8 mouse cellular contexts compared by ENCODE assay signal in the genomic region with DNA sequence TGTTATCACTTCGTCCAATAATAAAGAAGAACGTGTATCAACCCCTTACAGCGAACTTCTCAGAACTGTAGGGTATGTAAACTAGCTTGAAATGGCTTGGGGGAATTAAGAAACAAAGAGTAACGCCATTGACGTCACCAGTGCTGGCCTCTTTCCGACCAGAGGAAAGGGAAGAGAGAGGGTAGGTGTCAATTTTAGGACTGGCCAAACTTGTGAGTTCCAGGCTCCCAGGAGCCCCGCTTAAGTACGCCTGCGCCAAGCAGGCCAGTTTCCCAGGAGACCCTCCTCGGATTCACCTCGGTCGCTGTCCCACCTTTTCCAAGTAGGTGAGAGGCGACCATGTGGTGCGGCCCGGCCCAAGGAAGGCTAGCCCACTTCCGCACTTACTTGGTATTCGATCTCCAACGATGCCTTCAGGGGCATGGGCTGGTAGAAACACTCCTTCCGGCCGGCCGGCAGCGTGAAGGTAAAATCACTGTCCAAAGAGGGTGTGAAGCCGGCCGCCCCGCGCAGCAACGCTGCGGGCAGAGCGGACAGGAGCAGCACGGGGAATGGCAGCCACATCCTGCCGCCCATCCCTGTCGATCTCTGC. TPM values are rescaled to one million over a fixed set of nuclear protein-coding genes. Genes with fewer than 3 reads are reported as not detected.
DNase-seq lines count a peak whose midpoint lies in the region; ATAC-seq and TF ChIP-seq lines count a peak whose summit lies in the region.

No protein-coding gene starts in this region.

- peak overlapping the region; percentile 69 for H3K4me3 ChIP-seq in embryonic facial prominence, embryonic 14.5 days (ENCODE audit: low read depth, low read length)
- peak overlapping the region; percentile 91 for H3K4me3 ChIP-seq in heart, postnatal 0 days (ENCODE audit: low read depth, low read length)
- peak overlapping the region; percentile 76 for H3K4me3 ChIP-seq in limb, embryonic 12.5 days (replicated peaks)
- peak overlapping the region; percentile 78 for H3K4me3 ChIP-seq in midbrain, embryonic 13.5 days (replicated peaks)

- H3K27me3 ChIP-seq in embryonic facial prominence, embryonic 14.5 days (replicated peaks; ENCODE audit: control insufficient read depth, insufficient read depth, low read length) = no peaks in the 10 kb centered on the region
- no peaks in the 10 kb centered on the region for H3K27me3 ChIP-seq in heart, postnatal 0 days (ENCODE audit: control insufficient read depth, insufficient read depth, low read length)
- no peaks in the 10 kb centered on the region for H3K27me3 ChIP-seq in limb, embryonic 12.5 days
- H3K27me3 ChIP-seq in midbrain, embryonic 13.5 days = no peaks in the 10 kb centered on the region

- peak overlapping the region; percentile 91 for H3K27ac ChIP-seq in embryonic facial prominence, embryonic 14.5 days (replicated peaks; ENCODE audit: low read depth, low read length)
- peak overlapping the region; percentile 97 for H3K27ac ChIP-seq in heart, postnatal 0 days (ENCODE audit: low read depth)
- H3K27ac ChIP-seq in limb, embryonic 12.5 days = peak overlapping the region; percentile 91
- H3K27ac ChIP-seq in midbrain, embryonic 13.5 days = peak overlapping the region; percentile 81

- peak overlapping the region; percentile 65 for H3K4me2 ChIP-seq in embryonic facial prominence, embryonic 14.5 days (ENCODE audit: low read depth, low read length)
- peak overlapping the region; percentile 86 for H3K4me2 ChIP-seq in heart, postnatal 0 days (ENCODE audit: low read depth, low read length)
- H3K4me2 ChIP-seq in limb, embryonic 12.5 days = peak overlapping the region; percentile 71
- peak overlapping the region; percentile 67 for H3K4me2 ChIP-seq in midbrain, embryonic 13.5 days (replicated peaks)

- peak; percentile 17 for ATAC-seq in embryonic facial prominence, embryonic 14.5 days (ENCODE audit: low read depth)
- peak; percentile 21 for ATAC-seq in heart, postnatal 0 days (ENCODE audit: insufficient read depth, low read depth)
- ATAC-seq in limb, embryonic 12.5 days (ENCODE audit: insufficient number of reproducible peaks, insufficient read depth, low FRiP score, low TSS enrichment, low read depth) = peak; percentile 48; the same call in 1 of the 2 replicates
- ATAC-seq in midbrain, embryonic 13.5 days = no peak; the same call in 1 of the 2 replicates

- DNase-seq in cerebellum, adult 9-10 months = peak; percentile 57
- no peak for DNase-seq in cerebellum, postnatal 14 days
- DNase-seq in Muller cell, postnatal 12 days (ENCODE audit: inconsistent ontology term) = peak; percentile 69
- peak; percentile 54 for DNase-seq in embryonic facial prominence, embryonic 14.5 days (ENCODE audit: low spot score)
- peak; percentile 55 for DNase-seq in heart, postnatal 0 days (ENCODE audit: low spot score)
- DNase-seq in right cerebral cortex, postnatal 14 days = no peak

- no peaks in the 10 kb centered on the region for H3K9me3 ChIP-seq in embryonic facial prominence, embryonic 14.5 days (ENCODE audit: control insufficient read depth, low read length)
- no peaks in the 10 kb centered on the region for H3K9me3 ChIP-seq in heart, postnatal 0 days (replicated peaks; ENCODE audit: control insufficient read depth, low read length)
- no peaks in the 10 kb centered on the region for H3K9me3 ChIP-seq in limb, embryonic 12.5 days
- no peaks in the 10 kb centered on the region for H3K9me3 ChIP-seq in midbrain, embryonic 13.5 days

- peaks cover 4% of the 10 kb centered on the region; the same call in 1 of the 2 replicates for H3K4me1 ChIP-seq in embryonic facial prominence, embryonic 14.5 days (ENCODE audit: control insufficient read depth, insufficient read depth, low read length)
- no peaks in the 10 kb centered on the region for H3K4me1 ChIP-seq in heart, postnatal 0 days (ENCODE audit: control insufficient read depth, insufficient read depth)
- H3K4me1 ChIP-seq in limb, embryonic 12.5 days (replicated peaks) = peaks cover 5% of the 10 kb centered on the region; the same call in 1 of the 2 replicates
- H3K4me1 ChIP-seq in midbrain, embryonic 13.5 days (replicated peaks) = peaks cover 22% of the 10 kb centered on the region

- under 1% methylated on average over 29 of the region's 32 CpGs for WGBS in embryonic facial prominence, embryonic 14.5 days
- WGBS in heart, postnatal 0 days = under 1% methylated on average over 32 of the region's 32 CpGs
- under 1% methylated on average over 32 of the region's 32 CpGs for WGBS in limb, embryonic 12.5 days
- under 1% methylated on average over 32 of the region's 32 CpGs for WGBS in midbrain, embryonic 13.5 days

- H3K36me3 ChIP-seq in embryonic facial prominence, embryonic 14.5 days (ENCODE audit: control insufficient read depth, insufficient read depth, low read length) = peaks cover 18% of the 10 kb centered on the region
- H3K36me3 ChIP-seq in heart, postnatal 0 days (replicated peaks; ENCODE audit: control insufficient read depth, insufficient read depth, low read length) = peaks cover 8% of the 10 kb centered on the region; the same call in 1 of the 2 replicates
- H3K36me3 ChIP-seq in limb, embryonic 12.5 days = peaks cover 16% of the 10 kb centered on the region; the same call in 1 of the 2 replicates
- peaks cover 12% of the 10 kb centered on the region for H3K36me3 ChIP-seq in midbrain, embryonic 13.5 days

- TF ChIP-seq EP300 in heart, postnatal 0 days (IDR thresholded peaks at IDR 0.05; ENCODE audit: low read depth) = no peak

- H3K9ac ChIP-seq in embryonic facial prominence, embryonic 14.5 days (ENCODE audit: low read depth, low read length) = peak overlapping the region; percentile 80
- H3K9ac ChIP-seq in heart, postnatal 0 days (replicated peaks; ENCODE audit: low read depth, low read length) = peak overlapping the region; percentile 87
- H3K9ac ChIP-seq in limb, embryonic 12.5 days (replicated peaks) = peak overlapping the region; percentile 69
- peak overlapping the region; percentile 73 for H3K9ac ChIP-seq in midbrain, embryonic 13.5 days (replicated peaks)

- no peak for TF ChIP-seq CTCF in heart, postnatal 0 days (IDR thresholded peaks at IDR 0.05; ENCODE audit: low read depth)

RNA-seq across cellular contexts. Expression of a gene that starts 0.5 kb away (rescaled TPM):
- 25.8 and 29.6 TPM in 2 replicates for polyA plus RNA-seq in embryonic facial prominence, embryonic 14.5 days (2014; fragmentation: Nextera tagmentation; extraction: Ambion mirVana)
- total RNA-seq in heart, postnatal 0 days (2014; rRNA removed; ENCODE audit: low replicate concordance) = 30.1 and 40.4 TPM in 2 replicates
- polyA plus RNA-seq in heart, postnatal 0 days (2015; fragmentation: Nextera tagmentation; extraction: Ambion mirVana) = 23.2 and 25.8 TPM in 2 replicates
- 27.4 and 28.5 TPM in 2 replicates for polyA plus RNA-seq in limb, embryonic 12.5 days (2016; fragmentation: Nextera tagmentation; extraction: Ambion mirVana)
- 24.2 and 24.6 TPM in 2 replicates for polyA plus RNA-seq in midbrain, embryonic 13.5 days (2015; fragmentation: Nextera tagmentation; extraction: Ambion mirVana)

RNA-seq across cellular contexts. Expression of a gene that starts 0.7 kb away (rescaled TPM):
- 6.7 and 9.0 TPM in 2 replicates for polyA plus RNA-seq in embryonic facial prominence, embryonic 14.5 days (2014; fragmentation: Nextera tagmentation; extraction: Ambion mirVana)
- total RNA-seq in heart, postnatal 0 days (2014; rRNA removed; ENCODE audit: low replicate concordance) = 1.5 and 10.9 TPM in 2 replicates
- 1.4 and 1.7 TPM in 2 replicates for polyA plus RNA-seq in heart, postnatal 0 days (2015; fragmentation: Nextera tagmentation; extraction: Ambion mirVana)
- polyA plus RNA-seq in limb, embryonic 12.5 days (2016; fragmentation: Nextera tagmentation; extraction: Ambion mirVana) = 13.1 and 14.4 TPM in 2 replicates
- 4.3 and 5.2 TPM in 2 replicates for polyA plus RNA-seq in midbrain, embryonic 13.5 days (2015; fragmentation: Nextera tagmentation; extraction: Ambion mirVana)

Comparison
In these comparisons a context has a peak if more than half of its experiments do, and no peak if none do; other contexts are left out.
1. DNase-seq: peak in cerebellum, adult 9-10 months (single experiment), Muller cell, postnatal 12 days (single experiment), embryonic facial prominence, embryonic 14.5 days (single experiment) and heart, postnatal 0 days (single experiment); none in cerebellum, postnatal 14 days (0 of 2) and right cerebral cortex, postnatal 14 days (single experiment).
2. Peak in every context shown above with its lines, with median percentiles within 50 percentile points of each other: H3K27ac ChIP-seq, H3K4me2 ChIP-seq, H3K4me3 ChIP-seq and H3K9ac ChIP-seq.